Comparison of ENCODE assay signal across 14 mouse cellular contexts in genomic region chr10:13782235-13782757, GRCm38 (mm10).
"Had no signal": no experiment of that assay in that cellular context is flagged by ENCODE, and none has a peak within 500 bp of the region (broad histone marks: within the 10 kb centered on the region; RNA-seq: fewer than 3 reads in every experiment).

No protein-coding gene starts in this region.

- H3K4me2 ChIP-seq: liver, embryonic 11.5 days; liver, embryonic 15.5 days had no signal

- H3K9me3 ChIP-seq: liver, embryonic 15.5 days; midbrain, embryonic 10.5 days had no signal

- H3K4me3 ChIP-seq: left cerebral cortex, adult 2 months; liver, embryonic 15.5 days; midbrain, embryonic 10.5 days; myocyte had no signal

- H3K36me3 ChIP-seq: liver, embryonic 15.5 days; midbrain, embryonic 10.5 days had no signal

- H3K27me3 ChIP-seq: liver, embryonic 15.5 days had no signal

- H3K27ac ChIP-seq: hindbrain, postnatal 0 days; liver, embryonic 15.5 days; midbrain, embryonic 10.5 days had no signal

- ATAC-seq: hindbrain, postnatal 0 days; lung, postnatal 0 days had no signal

- H3K9ac ChIP-seq: liver, embryonic 15.5 days had no signal

- H3K4me1 ChIP-seq: liver, embryonic 15.5 days; midbrain, embryonic 10.5 days had no signal

- DNase-seq: kidney, adult 11 months; kidney, postnatal 14 days; lung, adult 2 months; lung, postnatal 4 days; midbrain, embryonic 14.5 days; thymus, adult 18-20 months; thymus, postnatal 14 days had no signal
